Mouse (Mus musculus) CH12.LX (cell line): ENCODE results near the gene Bckdk.

Source experiments
- BHLHE40 ChIP-seq: IDR thresholded peaks from 2 replicates; pipeline ENCODE4 v1.6.1; 2011; ENCODE audit warnings: mild to moderate bottlenecking, low read depth, low read length, improper control_type of control experiment
- CTCF ChIP-seq, 2 experiments: IDR thresholded peaks in 1 of 2; conservative IDR thresholded peaks in 1 of 2; 2 replicates each; pipeline ENCODE4 v1.5.1; 2011 to 2012; ENCODE audit warnings: low read depth in 2 of 2, low read length in 2 of 2, improper control_type of control experiment in 1 of 2, inconsistent platforms in 1 of 2, mild to moderate bottlenecking in 1 of 2, moderate library complexity in 1 of 2
- MAFK ChIP-seq: IDR thresholded peaks from 2 replicates; pipeline ENCODE4 v1.6.1; 2011; ENCODE audit warnings: low read length, improper control_type of control experiment; ENCODE audit not compliant: insufficient replicate concordance
- NELFE ChIP-seq: IDR thresholded peaks from 2 replicates; pipeline ENCODE4 v1.6.1; 2011; ENCODE audit warnings: low read depth, low read length, improper control_type of control experiment
- SIN3A ChIP-seq: IDR thresholded peaks from 2 replicates; pipeline ENCODE4 v1.6.1; 2012; ENCODE audit warnings: low read length, improper control_type of control experiment, inconsistent platforms
- UBTF ChIP-seq: IDR thresholded peaks from 2 replicates; pipeline ENCODE4 v1.6.1; 2012; ENCODE audit warnings: low read depth, mild to moderate bottlenecking, inconsistent platforms, low read length, improper control_type of control experiment, moderate library complexity
- ZC3H11A ChIP-seq: IDR thresholded peaks from 2 replicates; pipeline ENCODE4 v1.6.1; 2012; ENCODE audit warnings: low read depth, mild to moderate bottlenecking, inconsistent platforms, low read length, improper control_type of control experiment

DNA sequence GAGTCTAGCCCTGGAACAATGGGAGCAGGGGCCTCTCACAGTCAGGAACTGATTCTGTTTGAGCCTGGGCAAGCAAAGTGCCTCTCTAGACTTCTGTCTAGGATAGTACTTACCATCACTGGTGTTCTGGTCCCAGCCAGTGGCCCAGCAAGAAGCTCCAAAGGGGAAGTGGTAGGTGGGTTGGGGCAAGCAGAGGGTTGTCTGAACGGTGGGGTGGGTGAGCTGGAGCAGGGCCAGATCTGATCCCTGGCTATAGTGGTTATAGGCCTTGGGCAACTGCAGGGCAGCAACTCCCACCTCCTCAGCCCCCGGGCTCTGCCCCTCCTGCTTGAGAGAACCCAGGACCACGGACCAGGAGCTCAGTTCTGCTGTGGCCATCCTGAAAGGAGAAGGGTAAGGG, 15.1 kb upstream of the Bckdk start:
- no peak for TF ChIP-seq SIN3A
- TF ChIP-seq CTCF (conservative IDR thresholded peaks at IDR 0.05 in 1 of 2, IDR thresholded peaks at IDR 0.05 in 1 of 2; ENCODE audit: low read depth in 2 of 2, low read length in 2 of 2), result no peak
- no peak for TF ChIP-seq UBTF
- no peak for TF ChIP-seq ZC3H11A
- no peak for TF ChIP-seq MAFK
- TF ChIP-seq NELFE, result no peak
- TF ChIP-seq BHLHE40, result no peak
